Comparison of ENCODE assay signal across 8 mouse cellular contexts in the genomic region with DNA sequence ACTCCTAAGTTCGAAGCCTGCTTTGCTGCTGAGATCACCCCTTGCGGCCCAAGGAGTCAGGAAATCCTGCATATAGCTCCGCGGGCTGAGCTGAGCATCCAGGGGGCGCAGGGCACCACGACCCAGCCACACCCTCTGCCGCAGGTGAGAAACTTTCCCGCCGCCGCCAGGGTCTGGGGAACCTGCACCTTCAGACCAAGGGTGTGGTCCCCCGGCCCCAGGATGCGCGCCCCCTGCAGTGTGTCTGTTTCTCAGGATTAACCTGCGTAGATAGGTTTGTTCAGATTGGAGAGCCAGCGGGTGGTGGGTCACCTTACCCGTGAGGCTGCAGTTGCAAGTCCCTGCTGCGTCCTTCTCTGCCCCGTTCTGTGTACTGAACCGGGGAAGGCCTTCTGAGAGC. TPM values are rescaled to one million over a fixed set of nuclear protein-coding genes. Genes with fewer than 3 reads are reported as not detected.
A peak's percentile ranks its signal among the peaks of the same experiment; 100 is the strongest.
DNase-seq lines count a peak whose midpoint lies in the region; ATAC-seq and TF ChIP-seq lines count a peak whose summit lies in the region.

No protein-coding gene starts in this region.

- intact Hi-C loops in gastrocnemius, postnatal 36 days (cut with DNase I): no loop called here
- intact Hi-C loops in gastrocnemius, postnatal 14 days (cut with DNase I; ENCODE audit: low total_unique reads): no loop called here

- no peaks in the 10 kb centered on the region for H3K9me3 ChIP-seq in heart, embryonic 13.5 days
- no peaks in the 10 kb centered on the region for H3K9me3 ChIP-seq in liver, embryonic 12.5 days (replicated peaks)

- peak overlapping the region; percentile 14 for H3K4me3 ChIP-seq in testis, adult 2 months (ENCODE audit: control insufficient read depth, low read depth, low read length)
- peak overlapping the region; percentile 45 for H3K4me3 ChIP-seq in heart, embryonic 13.5 days
- peak overlapping the region; percentile 20; the same call in 1 of the 2 replicates for H3K4me3 ChIP-seq in liver, embryonic 12.5 days

- H3K9ac ChIP-seq in heart, embryonic 13.5 days: peak overlapping the region; percentile 58
- no peak overlapping the region for H3K9ac ChIP-seq in liver, embryonic 12.5 days

- peak overlapping the region; percentile 78 for H3K4me2 ChIP-seq in heart, embryonic 13.5 days
- peak overlapping the region; percentile 43 for H3K4me2 ChIP-seq in liver, embryonic 12.5 days

- no peaks in the 10 kb centered on the region for H3K27me3 ChIP-seq in testis, adult 2 months (ENCODE audit: control insufficient read depth, insufficient read depth, low read length)
- H3K27me3 ChIP-seq in heart, embryonic 13.5 days (replicated peaks): peaks cover 56% of the 10 kb centered on the region
- peaks cover 40% of the 10 kb centered on the region for H3K27me3 ChIP-seq in liver, embryonic 12.5 days (replicated peaks)

- no peak for TF ChIP-seq CTCF in testis, adult 2 months (IDR thresholded peaks at IDR 0.05; ENCODE audit: control insufficient read depth, insufficient read depth, insufficient replicate concordance, low read depth, low read length)

- no peak for TF ChIP-seq POLR2A in testis, adult 2 months (IDR thresholded peaks at IDR 0.05; ENCODE audit: control insufficient read depth, low read depth, low read length)

- H3K4me1 ChIP-seq in testis, adult 2 months (ENCODE audit: control insufficient read depth, insufficient read depth, low read length): peaks cover 8% of the 10 kb centered on the region
- H3K4me1 ChIP-seq in heart, embryonic 13.5 days: peaks cover 13% of the 10 kb centered on the region
- peaks cover 5% of the 10 kb centered on the region; the same call in 1 of the 2 replicates for H3K4me1 ChIP-seq in liver, embryonic 12.5 days

- no peak overlapping the region for H3K27ac ChIP-seq in testis, adult 2 months (ENCODE audit: control insufficient read depth, insufficient read depth, low read depth, low read length)
- H3K27ac ChIP-seq in heart, embryonic 13.5 days (replicated peaks): no peak overlapping the region
- H3K27ac ChIP-seq in liver, embryonic 12.5 days: no peak overlapping the region

- 2% methylated on average over 19 of the region's 19 CpGs for WGBS in heart, embryonic 13.5 days
- WGBS in liver, embryonic 12.5 days (ENCODE audit: insufficient replicate concordance): 4% methylated on average over 19 of the region's 19 CpGs

- H3K36me3 ChIP-seq in testis, adult 2 months (ENCODE audit: control insufficient read depth, insufficient read depth, low read length): no peaks in the 10 kb centered on the region
- H3K36me3 ChIP-seq in heart, embryonic 13.5 days: no peaks in the 10 kb centered on the region
- no peaks in the 10 kb centered on the region for H3K36me3 ChIP-seq in liver, embryonic 12.5 days

- ATAC-seq in heart, embryonic 13.5 days (ENCODE audit: extremely low read depth, insufficient number of reproducible peaks, low FRiP score, low TSS enrichment): no peak
- ATAC-seq in liver, embryonic 12.5 days: no peak

- DNase-seq in gastrocnemius, postnatal 10 days: peak; percentile 8
- no peak for DNase-seq in gastrocnemius, postnatal 36 days
- no peak for DNase-seq in testis, postnatal 14 days (ENCODE audit: low spot score)
- DNase-seq in thymus, postnatal 4 days: peak; percentile 27
- no peak for DNase-seq in gastrocnemius, postnatal 14 days

RNA-seq across cellular contexts. Expression of gene Mrap2, which starts 0.4 kb away (rescaled TPM):
- 1 to 10 TPM in 1 of 2 experiments, under 1 TPM in 1; 0.75 to 1.2 TPM for total RNA-seq in gastrocnemius, postnatal 10 days (2021)
- total RNA-seq in gastrocnemius, postnatal 36 days (2021): under 1 TPM in 1 of 2 experiments, not detected in 1; 0.20 TPM
- polyA plus RNA-seq in testis, adult 2 months (2012; rRNA removed): 0.22 and 0.23 TPM in 2 replicates
- not detected in 2 replicates for polyA plus RNA-seq in heart, embryonic 13.5 days (2015; fragmentation: Nextera tagmentation; extraction: Ambion mirVana)
- not detected in 2 replicates for polyA plus RNA-seq in liver, embryonic 12.5 days (2016; fragmentation: Nextera tagmentation; extraction: Ambion mirVana)
- under 1 TPM; 0.31 to 0.68 TPM for total RNA-seq in gastrocnemius, postnatal 14 days (2021)

Comparison
In these comparisons a context has a peak if more than half of its experiments do, and no peak if none do; other contexts are left out.
1. DNase-seq: peak in gastrocnemius, postnatal 10 days (single experiment) and thymus, postnatal 4 days (single experiment); none in gastrocnemius, postnatal 36 days (0 of 2), testis, postnatal 14 days (single experiment) and gastrocnemius, postnatal 14 days (single experiment).
2. Peak in every context shown above with its lines, with median percentiles within 50 percentile points of each other: H3K4me3 ChIP-seq.